Mouse (Mus musculus) urinary bladder, postnatal 36 days (tissue): Measurements from ENCODE around the gene Arhgap30.
A peak's percentile ranks its signal among the peaks of the same experiment; 100 is the strongest.

Experiments used
- DNase-seq, 2 experiments: peaks; one replicate each; pipeline ENCODE4 v3.0.0; 2022; ENCODE audit warnings: low spot score in 2 of 2, mixed read lengths in 1 of 2

The Arhgap30 gene

DNA sequence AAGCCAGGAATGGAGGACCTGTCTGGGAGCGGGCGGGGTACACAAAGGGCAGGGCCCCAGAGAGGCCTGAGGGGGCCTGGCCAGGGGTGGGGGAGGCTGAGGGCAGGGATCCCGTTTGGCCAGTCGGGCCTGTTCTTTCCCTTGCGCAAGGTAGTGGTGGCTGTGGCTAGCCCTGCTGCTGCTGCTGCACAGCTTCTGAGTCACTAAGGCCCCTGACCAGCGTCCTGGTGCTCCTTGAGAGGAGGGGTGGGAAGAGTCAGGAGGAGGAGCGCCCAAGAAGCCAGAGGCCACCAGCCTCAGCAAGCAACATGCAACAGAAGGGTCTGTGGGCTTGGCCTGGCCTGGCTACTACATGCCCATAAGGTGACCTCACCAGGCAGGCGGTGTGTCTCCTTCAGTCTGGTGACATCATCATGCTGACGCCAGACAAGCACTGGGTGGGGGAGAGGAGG lies 13.1 kb upstream of the Arhgap30 start:
- peak; percentile 86 to 87 for DNase-seq

DNA sequence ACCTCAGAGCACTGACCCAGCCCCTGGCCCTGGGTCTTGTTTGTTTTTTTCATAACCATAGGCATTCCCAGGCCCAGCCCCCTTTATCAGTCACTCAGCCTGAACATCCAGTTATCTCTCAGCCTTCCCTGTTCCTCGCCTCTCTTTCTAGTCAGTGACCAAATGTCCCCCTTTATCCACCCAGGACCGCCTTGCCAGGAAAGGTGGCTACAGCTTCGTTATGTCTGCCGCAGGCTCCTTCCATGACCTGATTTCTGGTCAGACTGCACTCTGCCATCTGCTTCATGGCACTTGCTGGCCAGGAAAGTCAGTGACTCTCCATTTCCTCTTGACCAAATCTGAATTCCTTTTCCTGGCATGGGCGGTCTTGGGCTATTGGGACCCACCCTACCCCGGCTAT lies 10.5 kb upstream of the Arhgap30 start:
- no peak for DNase-seq

DNA sequence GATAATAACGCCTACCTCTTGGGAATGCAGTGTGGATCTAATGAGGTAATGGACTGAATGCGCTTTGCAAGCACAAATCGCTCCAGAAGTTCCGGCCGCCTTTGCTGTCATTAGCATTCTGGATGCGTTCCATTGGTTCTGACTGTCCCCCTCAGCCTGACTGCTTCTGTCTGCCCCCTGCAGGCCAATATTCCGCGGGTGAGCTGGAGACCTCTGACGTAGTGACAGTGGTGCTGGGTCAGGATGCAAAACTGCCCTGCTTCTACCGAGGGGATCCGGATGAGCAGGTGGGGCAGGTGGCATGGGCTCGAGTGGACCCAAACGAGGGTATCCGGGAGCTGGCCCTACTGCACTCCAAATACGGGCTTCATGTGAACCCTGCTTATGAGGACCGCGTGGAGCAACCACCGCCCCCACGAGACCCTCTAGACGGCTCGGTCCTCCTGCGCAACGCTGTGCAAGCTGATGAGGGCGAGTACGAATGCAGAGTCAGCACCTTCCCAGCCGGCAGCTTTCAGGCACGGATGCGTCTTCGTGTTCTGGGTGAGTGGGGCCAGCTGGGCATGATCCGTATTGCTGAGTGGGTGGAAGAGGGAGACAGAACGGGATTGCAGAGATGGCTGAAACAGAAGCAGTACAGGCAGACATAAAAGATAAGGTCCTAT lies 8.7 kb upstream of the Arhgap30 start:
- DNase-seq: peak in 1 of 2 experiments; percentile 75

DNA sequence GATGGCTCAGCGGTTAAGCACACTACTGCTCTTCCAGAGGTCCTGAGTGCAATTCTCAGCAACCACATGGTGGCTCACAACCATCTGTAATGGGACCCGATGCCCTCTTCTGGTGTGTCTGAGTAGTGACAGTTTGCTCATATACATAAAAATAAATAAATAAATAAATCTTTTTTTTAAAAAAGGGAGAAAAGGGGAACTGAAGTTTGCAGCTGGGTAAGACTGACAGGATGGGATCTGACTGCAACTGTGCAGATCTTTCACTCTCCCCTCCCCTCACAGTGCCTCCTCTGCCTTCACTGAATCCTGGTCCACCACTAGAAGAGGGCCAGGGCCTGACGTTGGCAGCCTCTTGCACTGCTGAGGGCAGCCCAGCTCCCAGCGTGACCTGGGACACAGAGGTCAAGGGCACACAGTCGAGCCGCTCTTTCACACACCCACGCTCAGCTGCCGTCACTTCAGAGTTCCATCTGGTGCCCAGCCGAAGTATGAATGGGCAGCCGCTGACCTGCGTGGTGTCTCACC lies 6.6 kb upstream of the Arhgap30 start:
- no peak for DNase-seq

DNA sequence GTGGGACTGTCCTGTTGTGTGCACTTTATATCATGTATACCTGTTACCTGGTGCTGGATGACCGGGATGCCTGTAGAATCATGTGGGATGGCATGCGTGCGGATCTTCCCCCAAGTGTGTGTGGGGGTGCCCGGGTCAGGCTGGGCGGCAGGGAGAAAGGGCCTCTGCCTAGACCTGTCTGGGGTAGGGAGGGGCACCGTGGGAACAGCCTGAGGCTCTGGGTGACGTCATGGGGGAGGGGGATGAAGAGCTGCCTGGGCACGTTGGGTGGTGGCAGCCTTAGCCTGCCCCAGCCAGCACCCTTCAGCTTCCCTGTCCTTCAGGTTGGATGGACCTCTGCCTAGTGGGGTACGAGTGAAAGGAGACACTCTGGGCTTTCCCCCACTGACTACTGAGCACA lies 4.4 kb upstream of the Arhgap30 start:
- DNase-seq: peak; percentile 88 to 89

DNA sequence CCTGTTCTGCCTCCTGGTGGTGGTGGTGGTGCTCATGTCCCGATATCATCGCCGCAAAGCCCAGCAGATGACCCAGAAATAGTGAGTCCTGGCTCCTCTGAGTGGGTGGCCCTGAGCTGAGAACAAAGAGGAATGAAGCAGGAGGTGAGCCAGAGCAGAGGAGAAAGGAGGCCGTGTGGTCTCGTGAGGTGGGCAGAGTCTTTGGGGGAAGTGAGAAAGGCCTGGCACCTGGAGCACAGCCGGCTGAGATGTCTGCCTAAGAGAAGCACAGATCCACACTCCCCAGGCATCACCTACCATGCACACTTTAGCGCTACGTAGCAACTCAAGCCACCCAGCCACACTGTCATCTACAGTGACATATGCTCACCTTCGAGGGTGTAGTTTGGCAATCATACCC lies 3.6 kb upstream of the Arhgap30 start:
- DNase-seq: no peak

DNA sequence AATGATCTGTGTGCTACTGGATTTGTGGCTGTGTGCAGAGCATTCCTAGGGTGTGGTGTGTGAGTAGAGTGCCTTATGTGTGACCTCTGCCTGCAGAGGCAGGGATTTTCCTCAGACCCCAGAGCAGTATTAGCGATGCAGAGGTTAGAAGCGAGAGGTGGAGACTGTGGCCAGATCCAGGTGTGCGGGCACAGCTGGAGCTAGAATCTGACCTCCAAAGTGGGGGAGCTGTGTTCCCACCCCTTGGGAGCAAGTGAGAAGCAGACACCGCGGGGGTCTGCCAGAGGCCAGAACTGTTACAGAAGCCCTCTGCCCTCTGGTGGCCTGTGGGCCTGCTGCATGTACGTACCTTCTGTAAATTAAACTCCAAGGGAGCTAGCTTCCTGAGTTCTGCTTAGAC lies 1.7 kb upstream of the Arhgap30 start:
- DNase-seq: no peak

DNA sequence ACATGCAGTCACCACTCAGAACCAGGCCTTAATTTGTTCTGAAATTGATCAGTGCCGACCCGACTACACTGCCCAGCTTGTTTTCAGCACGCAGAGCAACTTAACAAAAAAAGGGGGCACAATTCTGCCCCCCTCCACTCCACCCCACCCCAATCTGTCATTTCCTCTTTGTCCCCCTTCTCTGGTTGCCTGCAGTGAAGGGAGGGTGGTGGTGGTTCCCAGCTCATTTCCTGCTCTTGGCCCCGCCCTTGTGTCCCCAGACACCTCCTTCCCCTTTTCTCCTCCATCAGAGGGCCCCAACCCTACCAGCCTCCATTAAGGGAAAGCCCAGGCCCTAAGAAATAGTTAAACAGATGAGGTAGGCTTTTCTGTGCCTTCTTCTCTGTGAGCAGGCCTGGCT lies 1.3 kb downstream of the Arhgap30 start:
- DNase-seq: no peak

DNA sequence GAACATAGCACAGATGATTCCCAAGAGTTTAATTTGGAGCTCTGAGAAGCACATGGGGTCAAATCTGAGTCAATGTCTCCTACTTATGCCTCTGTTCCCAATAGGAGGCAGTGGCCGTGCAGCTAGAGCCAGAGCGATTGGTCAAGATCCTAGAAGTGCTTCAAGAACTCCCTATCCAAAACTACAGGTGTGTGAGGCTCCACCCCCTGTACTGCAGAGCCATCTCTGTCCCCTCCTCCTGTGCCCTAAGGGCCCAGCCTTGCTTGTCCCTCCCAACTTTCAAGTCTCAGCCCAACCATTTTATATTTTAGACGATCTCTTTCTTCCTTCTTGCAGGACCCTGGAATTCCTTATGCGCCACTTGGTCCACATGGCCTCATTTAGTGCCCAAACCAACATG lies 13.1 kb downstream of the Arhgap30 start:
- no peak for DNase-seq

DNA sequence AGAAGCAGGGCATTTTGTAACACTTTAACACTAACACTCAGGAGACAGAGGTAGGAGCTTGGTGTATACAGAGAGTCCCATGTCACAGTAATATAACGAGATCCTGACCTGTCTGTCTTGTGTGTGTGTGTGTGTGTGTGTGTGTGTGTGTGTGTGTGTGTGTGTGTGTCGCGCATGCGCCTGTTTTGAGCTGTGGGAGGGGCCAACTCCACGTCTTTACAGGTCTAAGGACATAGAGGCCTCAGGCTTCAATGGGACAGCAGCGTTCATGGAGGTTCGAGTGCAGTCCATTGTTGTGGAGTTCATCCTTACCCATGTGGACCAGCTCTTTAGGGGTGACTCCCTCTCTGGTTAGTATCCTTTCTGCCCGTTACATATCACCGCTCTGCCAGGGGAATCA lies 14.2 kb downstream of the Arhgap30 start:
- DNase-seq: no peak

DNA sequence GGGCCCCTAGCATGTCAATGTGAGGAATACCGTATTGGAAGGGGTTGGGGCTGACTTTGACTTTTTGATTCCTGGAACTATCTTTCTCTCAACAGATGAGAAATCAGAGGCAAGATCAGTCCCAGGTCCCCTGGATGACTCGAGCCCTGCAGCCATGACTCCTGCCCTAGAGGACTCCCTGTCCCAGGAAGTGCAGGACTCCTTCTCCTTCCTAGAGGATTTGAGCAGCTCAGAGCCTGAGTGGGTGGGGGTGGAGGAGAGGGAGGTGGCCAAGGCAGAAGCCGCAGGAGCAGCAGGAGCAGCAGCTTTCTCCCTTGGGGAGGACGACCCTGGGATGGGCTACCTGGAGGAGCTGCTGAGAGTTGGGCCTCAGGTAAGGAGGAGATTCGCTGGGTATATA lies 18.5 kb downstream of the Arhgap30 start:
- DNase-seq: no peak

DNA sequence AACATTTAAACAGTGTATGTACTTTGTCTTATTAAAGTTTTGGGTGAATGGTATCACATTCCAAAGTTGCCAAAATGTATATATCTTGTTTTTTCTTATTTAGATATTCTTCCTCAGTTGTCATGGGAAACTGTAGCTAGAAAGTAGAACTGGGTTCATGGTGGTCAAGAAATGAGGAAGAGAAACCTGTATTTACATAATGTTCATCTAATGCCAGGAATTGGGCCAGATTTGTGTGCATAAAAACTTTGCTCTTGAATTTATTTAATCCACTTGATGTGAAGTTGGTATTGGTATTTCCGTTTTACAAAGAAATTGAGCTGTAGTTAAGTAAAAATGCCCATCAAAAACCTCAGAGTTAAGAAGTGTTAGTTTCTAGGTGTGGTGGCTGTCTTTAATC lies 21.5 kb downstream of the Arhgap30 start:
- no peak for DNase-seq

DNA sequence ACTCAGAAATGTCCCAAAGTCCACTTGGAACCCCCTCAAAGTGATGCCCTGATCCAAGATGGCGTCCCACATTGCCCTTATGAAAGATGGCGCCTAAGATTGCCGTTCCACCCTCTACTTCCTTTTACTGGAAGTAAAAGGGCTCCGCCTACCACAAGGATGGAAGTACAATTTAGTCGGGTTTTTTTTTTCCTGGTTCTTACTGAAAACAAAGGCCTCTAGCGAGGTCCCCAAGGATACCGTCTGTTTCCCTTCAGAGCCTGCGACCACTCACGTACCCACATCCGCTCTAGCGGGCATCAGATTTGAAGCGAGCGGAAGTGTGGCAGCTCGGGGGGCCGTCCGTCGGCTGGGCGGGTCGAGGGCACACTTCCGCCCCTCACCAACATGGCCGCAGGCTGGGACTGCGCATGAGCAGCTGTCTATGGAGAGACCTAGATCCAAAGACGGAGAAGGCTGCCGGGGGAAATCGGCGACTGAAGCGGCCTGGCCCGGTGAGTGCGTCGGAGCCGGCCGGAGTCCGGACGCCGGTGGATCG lies 22.3 kb downstream of the Arhgap30 start, which contains the start of gene Usf1:
Gene Usf1 (plus strand): TSS at position 367 of the 538 bp plus-strand sequence.
- DNase-seq: peak; percentile 92 to 94

DNA sequence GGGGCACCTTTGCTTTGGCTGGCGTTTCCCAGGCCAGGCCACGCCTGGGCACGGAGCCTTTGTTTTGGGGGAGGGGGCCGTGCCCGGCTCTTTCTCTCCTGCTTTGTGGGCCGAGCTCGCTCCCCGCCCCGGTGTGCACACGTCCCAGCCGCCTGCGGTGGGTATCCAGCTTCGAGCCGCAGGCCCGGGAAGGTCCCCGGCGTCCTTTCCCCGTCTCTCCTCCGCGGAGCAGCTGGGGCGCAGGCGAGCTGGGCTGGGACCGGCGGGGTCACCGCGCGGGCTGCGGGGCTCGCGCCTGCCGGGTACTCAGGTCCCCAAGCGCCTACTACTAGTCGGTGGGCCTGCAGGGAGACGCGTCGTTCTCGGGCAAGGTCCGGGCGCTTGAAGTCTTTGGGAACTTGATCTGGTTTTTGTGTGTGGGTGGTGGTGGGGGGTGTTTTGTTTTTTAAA lies 22.8 kb downstream of the Arhgap30 start:
- no peak for DNase-seq

DNA sequence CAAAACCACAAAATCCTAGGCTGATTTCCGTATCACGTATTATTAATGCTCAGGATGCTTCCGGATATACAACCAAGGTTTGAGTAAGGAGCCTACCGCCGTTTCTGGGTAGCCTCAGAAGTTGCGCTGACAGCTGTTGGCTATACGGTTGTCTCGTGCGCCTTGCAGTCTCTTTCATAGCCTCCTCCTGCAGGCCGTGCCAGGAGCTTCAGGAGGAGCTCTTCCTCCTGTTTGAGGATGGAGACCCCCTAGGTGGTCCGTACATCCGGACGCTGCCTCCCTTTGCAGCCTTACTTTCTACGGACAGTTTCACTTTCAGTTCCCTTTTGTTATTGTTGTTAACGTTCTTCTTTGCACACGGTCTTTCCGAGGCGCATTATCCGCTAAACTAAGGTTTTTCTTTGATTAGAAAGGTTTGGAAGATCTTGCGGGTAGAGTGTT lies 23.3 kb downstream of the Arhgap30 start:
- peak in 1 of 2 experiments; percentile 36 for DNase-seq

DNA sequence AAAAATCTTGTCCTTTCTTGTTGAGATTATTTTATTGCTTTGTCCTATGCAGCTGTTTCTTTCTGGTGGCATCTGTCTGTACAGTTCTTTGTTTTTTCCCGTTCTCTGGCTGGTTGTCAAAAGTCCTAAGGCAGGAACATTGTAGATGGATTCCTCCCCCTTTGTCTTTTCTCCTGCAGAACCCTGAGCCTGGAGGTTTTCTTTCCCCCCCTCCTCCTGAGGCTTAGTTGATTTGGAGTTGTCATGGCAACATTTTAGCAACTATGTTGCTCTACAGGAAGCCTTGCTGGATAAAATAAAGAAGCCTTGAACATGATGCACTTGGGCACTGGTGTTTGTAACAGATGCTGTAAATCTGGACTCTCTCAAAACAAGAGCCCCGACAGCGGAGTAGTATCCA lies 23.7 kb downstream of the Arhgap30 start:
- no peak for DNase-seq

- no peak for DNase-seq
Measured at GRCm38 (mm10) chr1:171413608-171414007, 24.9 kb downstream of the Arhgap30 start.

DNA sequence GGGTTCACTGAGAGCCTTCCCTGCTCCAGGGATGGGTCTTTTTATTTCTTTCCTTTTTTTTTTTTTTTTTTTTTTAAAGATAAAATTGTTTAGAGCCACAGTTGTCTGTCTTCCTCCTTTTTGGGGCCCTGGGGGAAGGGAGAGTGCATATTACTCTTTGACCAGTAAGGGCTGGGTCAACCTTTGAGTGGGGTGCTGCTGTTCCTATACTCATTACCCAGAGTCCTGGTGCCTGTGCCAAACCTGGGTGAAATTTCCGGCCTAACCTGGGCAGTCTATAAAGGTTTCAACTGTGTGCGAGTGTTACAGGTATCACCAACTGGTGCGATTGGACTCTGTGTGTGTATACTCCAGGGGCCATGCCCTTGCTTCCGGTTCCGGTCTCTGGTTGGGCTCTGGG lies 29.9 kb downstream of the Arhgap30 start, which contains the start of gene Tstd1:
Gene Tstd1 (plus strand): TSS at position 213 of the 400 bp plus-strand sequence.
- DNase-seq: no peak

GRCm38 (mm10) chr1:171419291-171419882 lies 30.6 kb downstream of the Arhgap30 start:
- no peak for DNase-seq

GRCm38 (mm10) chr1:171419905-171420304 lies 31.2 kb downstream of the Arhgap30 start:
- no peak for DNase-seq

DNA sequence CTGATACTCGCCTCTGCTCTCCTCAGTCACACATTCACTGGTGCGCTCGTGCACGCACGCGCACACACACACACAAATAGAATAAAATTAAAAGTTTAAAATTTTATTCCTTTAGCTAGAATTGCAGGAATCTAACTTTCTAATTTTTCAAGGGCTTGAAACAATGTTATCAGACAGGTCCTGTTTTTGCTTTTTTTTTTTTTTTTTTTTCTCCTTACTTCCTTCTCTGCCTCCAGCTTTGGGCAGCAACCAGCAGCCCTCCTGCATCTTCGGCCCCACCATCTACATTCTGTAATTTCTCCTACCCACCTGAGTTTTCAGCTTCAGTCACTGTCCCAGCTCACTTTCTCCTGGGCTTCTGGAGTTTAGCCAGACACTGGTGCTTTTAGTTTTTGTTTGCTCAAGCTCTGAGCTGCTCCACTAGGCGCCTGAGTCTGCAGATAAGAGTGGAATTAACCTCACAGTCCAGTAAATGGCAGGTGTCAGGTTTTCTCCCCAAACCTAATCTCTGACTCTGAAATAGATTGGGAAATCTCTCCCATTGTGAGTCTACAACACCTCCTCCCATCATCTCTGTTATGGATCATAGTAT lies 33.8 kb downstream of the Arhgap30 start:
- no peak for DNase-seq

DNA sequence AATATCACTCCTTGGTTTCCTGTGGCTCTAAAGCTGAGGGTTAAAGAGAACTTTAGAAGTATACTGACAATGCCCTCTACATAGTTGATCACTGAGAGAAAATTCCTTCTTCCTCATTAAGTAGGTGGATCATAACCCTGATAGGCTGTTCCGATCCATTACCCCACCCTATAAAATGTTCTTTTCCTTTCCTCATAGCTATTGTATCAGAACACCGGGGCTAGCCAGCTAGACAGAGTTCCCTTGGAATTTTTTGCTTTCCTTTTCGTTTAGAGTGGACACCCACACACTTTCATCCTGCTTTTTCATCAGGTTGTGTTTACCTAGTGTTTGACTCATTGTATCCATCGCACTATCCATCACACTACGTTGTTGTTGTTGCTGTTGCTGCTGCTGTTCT lies 35.9 kb downstream of the Arhgap30 start:
- DNase-seq: no peak
